Mouse (Mus musculus) embryonic fibroblast, embryonic 13.5 days (primary cell): ENCODE measurements around the gene Tbxas1. TPM values are rescaled to one million over a fixed set of nuclear protein-coding genes. Genes with fewer than 3 reads are reported as not detected.

Source experiments
- H3K27ac ChIP-seq: 2 replicates; pipeline ENCODE4 v1.5.1; 2012; ENCODE audit warnings: low read length, control low read depth, inconsistent platforms; ENCODE audit not compliant: insufficient read depth
- H3K4me1 ChIP-seq: 2 replicates; pipeline ENCODE4 v1.6.1; 2011; ENCODE audit warnings: low read length; ENCODE audit not compliant: control insufficient read depth, insufficient read depth
- H3K4me3 ChIP-seq: 2 replicates; pipeline ENCODE4 v1.5.1; 2011; ENCODE audit warnings: mild to moderate bottlenecking, control low read depth, low read length; ENCODE audit not compliant: insufficient read depth
- CTCF ChIP-seq: IDR thresholded peaks from 2 replicates; pipeline ENCODE4 v1.5.1; 2011; ENCODE audit warnings: mild to moderate bottlenecking, control low read depth, low read length, moderate library complexity, borderline replicate concordance; ENCODE audit not compliant: insufficient read depth
- POLR2A ChIP-seq: IDR thresholded peaks from 2 replicates; pipeline ENCODE4 v1.6.1; 2011; ENCODE audit warnings: low read depth, mild to moderate bottlenecking, control low read depth, low read length, moderate library complexity
- polyA plus RNA-seq: library from polyadenylated mRNA; stranded (reverse); fragments of >200 nt; gene quantifications from 2 replicates; pipeline ENCODE4 v1.2.4, GENCODE M21; 2011; ENCODE audit warnings: low read depth; ENCODE audit not compliant: missing spikeins, insufficient read length

Gene Tbxas1
- polyA plus RNA-seq, 1 experiment = 0.86 TPM

DNA sequence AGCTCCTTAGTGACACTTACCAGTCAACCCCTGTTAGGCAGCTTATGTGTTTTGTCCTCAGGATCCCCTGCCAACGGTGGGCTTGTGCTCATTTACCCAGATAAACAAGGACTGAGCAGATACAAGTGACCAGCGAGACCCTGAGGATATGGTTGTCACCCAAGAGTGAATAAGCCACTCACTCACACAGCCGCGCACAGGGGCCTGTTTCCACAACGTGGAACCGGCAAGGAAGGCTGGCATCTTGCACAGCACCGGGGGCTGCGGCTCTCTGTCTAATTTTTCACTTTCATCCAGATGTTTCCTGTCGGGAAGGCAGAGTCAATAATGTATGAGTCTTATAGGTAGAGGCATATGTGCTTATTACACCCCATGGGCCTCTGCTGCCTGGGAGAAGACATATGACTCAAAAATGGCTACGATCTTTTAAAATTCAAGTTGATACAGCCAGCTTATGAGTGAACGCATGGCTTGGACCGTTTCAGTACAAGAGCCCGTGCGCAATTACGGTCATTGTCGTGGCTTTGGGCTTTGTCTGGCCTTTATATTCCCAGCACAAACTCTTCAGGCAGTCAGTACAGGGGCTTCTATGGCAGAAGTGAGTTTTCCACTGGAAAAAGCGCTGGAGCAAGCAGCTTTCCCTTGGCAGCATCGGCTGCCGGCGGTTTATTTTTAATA, 130.2 kb downstream of the Tbxas1 start:
- no peaks in the 10 kb centered on the region; the same call in 1 of the 2 replicates for H3K4me1 ChIP-seq
- TF ChIP-seq CTCF = no peak
- TF ChIP-seq POLR2A = no peak
- no peak overlapping the region for H3K27ac ChIP-seq
- H3K4me3 ChIP-seq = no peak overlapping the region

DNA sequence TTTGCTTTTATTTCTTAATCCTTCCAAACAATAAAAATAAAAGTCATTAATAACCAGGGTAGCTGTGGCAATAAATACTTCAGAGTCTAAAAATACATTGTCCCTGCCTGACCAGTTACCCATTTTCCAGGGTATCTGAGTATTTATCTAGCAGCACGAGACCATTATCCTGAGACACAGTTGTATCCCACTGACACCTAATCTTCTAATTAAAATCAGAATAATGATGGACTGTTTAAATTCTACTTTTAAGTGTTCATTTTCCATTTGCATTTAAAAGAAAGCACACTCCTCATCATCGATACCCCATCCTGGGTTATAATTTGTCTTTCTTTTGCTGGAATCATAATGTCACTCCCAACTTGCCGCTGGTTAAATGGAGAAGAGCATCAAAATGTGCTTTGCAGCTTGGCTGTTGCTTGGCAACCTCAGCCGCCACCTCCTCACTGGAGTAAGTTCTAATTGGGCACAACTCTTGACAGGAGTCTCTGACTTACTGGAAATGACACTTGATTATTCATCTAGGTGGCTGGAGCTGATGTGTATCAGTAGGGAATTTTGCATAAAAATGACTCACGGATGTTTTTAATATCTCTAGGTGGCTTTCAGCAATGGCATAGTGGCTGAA, 130.9 kb downstream of the Tbxas1 start:
- Histone ChIP-seq H3K4me3 (no peak overlapping the region), H3K4me1 (no peaks in the 10 kb centered on the region; the same call in 1 of the 2 replicates), H3K27ac (no peak overlapping the region)
- TF ChIP-seq POLR2A (no peak), CTCF (no peak)

DNA sequence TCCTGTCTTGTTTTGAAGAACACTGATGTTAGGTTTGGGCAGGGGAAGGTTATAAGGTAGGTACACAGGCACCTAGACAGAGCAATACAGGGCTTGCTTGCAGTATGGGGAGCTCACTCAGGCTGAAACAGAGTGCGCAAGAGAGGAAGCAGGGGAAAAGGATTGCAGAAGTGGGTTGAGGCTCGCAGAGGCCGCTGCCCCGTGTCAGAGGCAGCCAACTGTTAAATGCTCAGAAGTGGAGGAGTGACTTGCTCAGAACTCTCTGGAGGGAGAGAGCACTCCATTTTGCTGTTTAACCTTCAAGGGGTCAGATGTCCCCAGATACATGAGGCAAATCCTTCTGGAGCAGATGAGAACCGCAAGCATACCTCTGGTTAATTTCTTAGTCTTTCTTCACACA, 132.0 kb downstream of the Tbxas1 start:
- no peak overlapping the region for H3K27ac ChIP-seq
- no peak for TF ChIP-seq CTCF
- TF ChIP-seq POLR2A = no peak
- no peaks in the 10 kb centered on the region; the same call in 1 of the 2 replicates for H3K4me1 ChIP-seq
- H3K4me3 ChIP-seq = no peak overlapping the region

DNA sequence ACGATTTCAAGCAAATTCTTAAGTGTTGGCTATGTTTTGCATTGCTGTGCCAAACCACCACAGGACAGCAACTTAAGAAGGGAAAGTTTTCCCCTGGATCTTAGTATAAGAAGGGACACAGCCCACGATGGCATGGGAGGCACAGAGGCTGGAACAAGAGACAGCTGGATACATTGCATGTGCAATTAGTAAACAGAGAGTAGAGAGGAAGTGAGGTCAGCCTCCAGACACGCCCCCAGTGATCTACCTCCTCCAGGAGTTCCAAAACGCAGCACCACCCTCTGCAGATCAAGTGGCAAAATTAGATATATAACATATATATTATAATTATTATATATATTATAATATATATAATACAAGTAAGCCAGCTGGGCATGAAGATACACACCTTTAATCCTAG, 132.9 kb downstream of the Tbxas1 start:
- H3K4me3 ChIP-seq = no peak overlapping the region
- no peak for TF ChIP-seq CTCF
- no peak for TF ChIP-seq POLR2A
- no peaks in the 10 kb centered on the region; the same call in 1 of the 2 replicates for H3K4me1 ChIP-seq
- H3K27ac ChIP-seq = no peak overlapping the region

GRCm38 (mm10) chr6:39013034-39013832, 138.0 kb downstream of the Tbxas1 start:
- Histone ChIP-seq H3K27ac (no peak overlapping the region), H3K4me1 (peaks cover 4% of the 10 kb centered on the region; the same call in 1 of the 2 replicates), H3K4me3 (no peak overlapping the region)
- TF ChIP-seq POLR2A = no peak

GRCm38 (mm10) chr6:39017942-39018341, 142.7 kb downstream of the Tbxas1 start:
- H3K27ac ChIP-seq = no peak overlapping the region
- no peak for TF ChIP-seq POLR2A
- TF ChIP-seq CTCF = no peak
- H3K4me3 ChIP-seq = no peak overlapping the region
- peaks cover 4% of the 10 kb centered on the region; the same call in 1 of the 2 replicates for H3K4me1 ChIP-seq

GRCm38 (mm10) chr6:39018805-39019204, 143.6 kb downstream of the Tbxas1 start:
- TF ChIP-seq POLR2A = no peak
- TF ChIP-seq CTCF = no peak
- Histone ChIP-seq H3K27ac (no peak overlapping the region), H3K4me3 (no peak overlapping the region), H3K4me1 (peaks cover 1% of the 10 kb centered on the region; the same call in 1 of the 2 replicates)

GRCm38 (mm10) chr6:39019219-39019618, 144.0 kb downstream of the Tbxas1 start:
- Histone ChIP-seq H3K27ac (no peak overlapping the region), H3K4me1 (no peaks in the 10 kb centered on the region), H3K4me3 (no peak overlapping the region)
- TF ChIP-seq CTCF (no peak), POLR2A (no peak)

DNA sequence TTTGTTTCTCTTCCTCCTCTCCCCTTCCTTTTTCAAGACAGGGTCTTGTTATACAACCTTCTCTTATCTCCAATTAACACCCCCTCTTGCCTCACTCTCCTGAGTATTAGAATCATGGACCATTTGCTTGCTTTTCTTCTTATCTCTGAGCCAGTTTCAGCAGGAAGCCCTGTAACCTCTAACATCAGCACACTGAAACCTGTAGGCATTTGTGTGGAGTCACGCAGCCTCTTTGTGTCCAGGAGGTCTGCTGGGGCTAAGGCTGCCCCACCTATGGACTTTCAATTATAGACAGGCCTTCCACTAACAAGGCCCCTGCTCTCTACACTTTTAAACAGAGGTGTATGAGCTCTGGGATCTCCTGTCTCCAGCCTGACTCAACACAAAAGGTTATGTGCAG, 146.7 kb downstream of the Tbxas1 start:
- H3K27ac ChIP-seq = no peak overlapping the region
- peaks cover 7% of the 10 kb centered on the region for H3K4me1 ChIP-seq
- no peak for TF ChIP-seq CTCF
- no peak for TF ChIP-seq POLR2A

GRCm38 (mm10) chr6:39022461-39023181, 147.4 kb downstream of the Tbxas1 start:
- no peak overlapping the region for H3K27ac ChIP-seq
- TF ChIP-seq CTCF (no peak), POLR2A (no peak)

More for the DNA sequence above, 146.7 kb downstream of the Tbxas1 start:
- no peak overlapping the region for H3K4me3 ChIP-seq

More at GRCm38 (mm10) chr6:39022461-39023181, 147.4 kb downstream of the Tbxas1 start:
- H3K4me1 ChIP-seq = peaks cover 7% of the 10 kb centered on the region
- H3K4me3 ChIP-seq = no peak overlapping the region
